ENCODE assay signal across 10 mouse cellular contexts in the genomic region with DNA sequence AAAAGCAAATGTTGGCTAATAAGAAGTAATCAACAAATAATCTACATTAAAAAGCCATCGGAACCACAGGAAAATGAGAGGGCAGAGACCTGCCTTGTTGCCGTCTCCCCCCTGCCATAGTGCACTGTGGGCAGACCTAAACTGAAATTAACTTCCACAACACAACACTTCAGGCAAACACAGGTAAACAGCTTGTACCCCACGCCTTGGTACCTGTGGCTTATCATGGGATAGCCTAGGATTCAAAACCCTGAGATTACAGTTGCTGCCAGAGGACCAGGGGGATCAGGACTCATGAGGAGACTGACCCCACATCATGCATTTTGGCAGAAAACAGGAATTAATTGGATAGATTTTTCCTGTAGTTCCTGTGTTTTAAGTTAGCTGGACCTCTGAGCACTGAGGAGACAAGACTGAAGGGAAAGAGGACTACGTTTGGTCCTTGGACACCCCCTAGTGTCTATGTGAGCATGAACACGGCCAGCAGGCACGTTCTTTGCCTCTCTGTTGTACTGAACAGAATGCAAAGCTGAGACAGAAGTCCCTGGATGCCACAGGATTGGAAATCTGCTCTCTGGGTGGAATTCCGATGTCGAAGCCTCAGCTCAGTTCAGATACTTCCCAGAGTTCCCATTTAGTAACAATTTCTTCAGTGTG.
DNase-seq lines count a peak whose midpoint lies in the region; ATAC-seq and TF ChIP-seq lines count a peak whose summit lies in the region.
"Had no signal": no experiment of that assay in that cellular context is flagged by ENCODE, and none has a peak within 500 bp of the region (broad histone marks: within the 10 kb centered on the region; RNA-seq: fewer than 3 reads in every experiment).

No protein-coding gene starts in this region.

- peak; percentile 15 for DNase-seq in gastrocnemius, postnatal 10 days
- no peak for DNase-seq in gastrocnemius, adult 8-10 months (ENCODE audit: low spot score in 2 of 2)
- peak; percentile 72 for DNase-seq in brain, embryonic 18.5 days (ENCODE audit: low read depth, low spot score)
- peak; percentile 58 for DNase-seq in forelimb bud, embryonic 11.5 days (ENCODE audit: low read depth, low spot score)
- DNase-seq in kidney, adult 18-20 months, result peak; percentile 5
- DNase-seq in left cerebral cortex, postnatal 25 days (ENCODE audit: low spot score in 2 of 2), result peak; percentile 75 to 90
- peak; percentile 86 for DNase-seq in midbrain, postnatal 0 days (ENCODE audit: low spot score)

- ATAC-seq in midbrain, postnatal 0 days (ENCODE audit: low FRiP score), result peak; percentile 86
- ATAC-seq in erythroid progenitor cell, adult 5-6 weeks (replicated peaks; ENCODE audit: low FRiP score, poor library complexity, severe bottlenecking), result no peak

- no peaks in the 10 kb centered on the region for H3K9me3 ChIP-seq in midbrain, postnatal 0 days (ENCODE audit: low read length)
- H3K9me3 ChIP-seq: G1E; megakaryocyte, embryonic 14.5 days had no signal

- TF ChIP-seq CTCF in midbrain, postnatal 0 days (IDR thresholded peaks at IDR 0.05), result peak; percentile 88

- no peaks in the 10 kb centered on the region for H3K27me3 ChIP-seq in midbrain, postnatal 0 days (ENCODE audit: insufficient read depth, low read length)
- H3K27me3 ChIP-seq: megakaryocyte, embryonic 14.5 days had no signal

- WGBS in midbrain, postnatal 0 days, result 43% methylated on average over 8 of the region's 8 CpGs

- no peaks in the 10 kb centered on the region for H3K36me3 ChIP-seq in midbrain, postnatal 0 days (ENCODE audit: insufficient read depth, low read length)
- H3K36me3 ChIP-seq: G1E had no signal

- no peak overlapping the region for H3K9ac ChIP-seq in midbrain, postnatal 0 days (replicated peaks; ENCODE audit: low read length, poor library complexity, severe bottlenecking)

- H3K4me1 ChIP-seq in midbrain, postnatal 0 days (ENCODE audit: insufficient read depth, low read length), result no peaks in the 10 kb centered on the region
- H3K4me1 ChIP-seq: megakaryocyte, embryonic 14.5 days had no signal

- no peak overlapping the region for H3K27ac ChIP-seq in midbrain, postnatal 0 days (ENCODE audit: low read depth, low read length)

- no peak overlapping the region for H3K4me2 ChIP-seq in midbrain, postnatal 0 days (ENCODE audit: low read depth, low read length, poor library complexity, severe bottlenecking)

- no peak overlapping the region for H3K4me3 ChIP-seq in midbrain, postnatal 0 days (ENCODE audit: low read depth, low read length)
- H3K4me3 ChIP-seq: megakaryocyte, embryonic 14.5 days had no signal

- intact Hi-C loops in left cerebral cortex, postnatal 25 days (cut with DNase I), result loop anchor here (5.0 to 10.0 kb wide), 2 partner anchors 211 to 1999 kb away; partner anchors contain the start of genes A830031A19Rik and Bcl11a

Comparison
In these comparisons a context has a peak if more than half of its experiments do, and no peak if none do; other contexts are left out.
1. DNase-seq: peak in gastrocnemius, postnatal 10 days (single experiment), brain, embryonic 18.5 days (single experiment), forelimb bud, embryonic 11.5 days (single experiment), kidney, adult 18-20 months (single experiment), left cerebral cortex, postnatal 25 days (2 of 2) and midbrain, postnatal 0 days (single experiment); none in gastrocnemius, adult 8-10 months (0 of 2).